11 mouse cellular contexts compared by ENCODE assay signal in genomic region chr4:155068357-155068972, GRCm38 (mm10). TPM values are rescaled to one million over a fixed set of nuclear protein-coding genes. Genes with fewer than 3 reads are reported as not detected.
A peak's percentile ranks its signal among the peaks of the same experiment; 100 is the strongest.
DNase-seq lines count a peak whose midpoint lies in the region; ATAC-seq and TF ChIP-seq lines count a peak whose summit lies in the region.
"Had no signal": no experiment of that assay in that cellular context is flagged by ENCODE, and none has a peak within 500 bp of the region (broad histone marks: within the 10 kb centered on the region; RNA-seq: fewer than 3 reads in every experiment).

No protein-coding gene starts in this region.

- DNase-seq in adrenal gland, postnatal 14 days: peak; percentile 49
- DNase-seq in adrenal gland, postnatal 25 days: no peak
- no peak for DNase-seq in hindbrain, embryonic 11.5 days (ENCODE audit: low spot score)
- no peak for DNase-seq in hindbrain, postnatal 0 days (ENCODE audit: low spot score)
- DNase-seq in right cerebral cortex, adult 18-20 months: peak; percentile 16
- DNase-seq in right cerebral cortex, adult 2 months (ENCODE audit: low spot score in 2 of 2): no peak
- no peak for DNase-seq in embryo, embryonic 11 days
- DNase-seq: heart, postnatal 4 days; right cerebral cortex, postnatal 25 days had no signal

- no peak overlapping the region for H3K9ac ChIP-seq in hindbrain, embryonic 11.5 days (ENCODE audit: low read depth, low read length)
- no peak overlapping the region for H3K9ac ChIP-seq in hindbrain, postnatal 0 days (replicated peaks; ENCODE audit: low read length)
- no peak overlapping the region for H3K9ac ChIP-seq in stomach, embryonic 15.5 days

- H3K4me1 ChIP-seq in hindbrain, embryonic 11.5 days (replicated peaks; ENCODE audit: control insufficient read depth, insufficient read depth, low read length): no peaks in the 10 kb centered on the region; the same call in 1 of the 2 replicates
- H3K4me1 ChIP-seq in hindbrain, postnatal 0 days (ENCODE audit: insufficient read depth, low read length): no peaks in the 10 kb centered on the region
- peaks cover 19% of the 10 kb centered on the region for H3K4me1 ChIP-seq in stomach, embryonic 15.5 days

- H3K27me3 ChIP-seq in hindbrain, embryonic 11.5 days (ENCODE audit: control insufficient read depth, insufficient read depth, low read length): no peaks in the 10 kb centered on the region
- H3K27me3 ChIP-seq in hindbrain, postnatal 0 days (ENCODE audit: insufficient read depth, low read length): no peaks in the 10 kb centered on the region
- H3K27me3 ChIP-seq in stomach, embryonic 15.5 days (replicated peaks): no peaks in the 10 kb centered on the region
- H3K27me3 ChIP-seq: Patski had no signal

- 0 out of 2 replicates have a peak overlapping the region, but pooled peaks have one; percentile 21 for H3K4me2 ChIP-seq in hindbrain, embryonic 11.5 days (replicated peaks; ENCODE audit: low read depth, low read length)
- H3K4me2 ChIP-seq in hindbrain, postnatal 0 days (ENCODE audit: low read depth, low read length): no peak overlapping the region
- H3K4me2 ChIP-seq in stomach, embryonic 15.5 days: peak overlapping the region; percentile 69

- 91% methylated on average over 20 of the region's 20 CpGs for WGBS in hindbrain, embryonic 11.5 days
- WGBS in hindbrain, postnatal 0 days: 92% methylated on average over 20 of the region's 20 CpGs
- WGBS in stomach, embryonic 15.5 days: 88% methylated on average over 20 of the region's 20 CpGs

- no peak overlapping the region for H3K4me3 ChIP-seq in hindbrain, embryonic 11.5 days (ENCODE audit: low read depth, low read length)
- H3K4me3 ChIP-seq in hindbrain, postnatal 0 days (ENCODE audit: low read length): no peak overlapping the region
- no peak overlapping the region for H3K4me3 ChIP-seq in stomach, embryonic 15.5 days (replicated peaks)

- peaks cover 11% of the 10 kb centered on the region for H3K36me3 ChIP-seq in hindbrain, embryonic 11.5 days (ENCODE audit: control insufficient read depth, insufficient read depth, low read length)
- H3K36me3 ChIP-seq in hindbrain, postnatal 0 days (ENCODE audit: insufficient read depth, low read length): peaks cover 30% of the 10 kb centered on the region
- peaks cover 48% of the 10 kb centered on the region for H3K36me3 ChIP-seq in stomach, embryonic 15.5 days

- H3K27ac ChIP-seq in hindbrain, embryonic 11.5 days (ENCODE audit: low read depth, low read length): no peak overlapping the region
- no peak overlapping the region for H3K27ac ChIP-seq in hindbrain, postnatal 0 days
- H3K27ac ChIP-seq in stomach, embryonic 15.5 days: no peak overlapping the region

- no peak for ATAC-seq in hindbrain, embryonic 11.5 days (ENCODE audit: low FRiP score)
- ATAC-seq in hindbrain, postnatal 0 days: no peak
- no peak for ATAC-seq in stomach, embryonic 15.5 days (ENCODE audit: insufficient read depth, low FRiP score, low read depth)
- ATAC-seq: Patski had no signal

- TF ChIP-seq CTCF in hindbrain, postnatal 0 days (IDR thresholded peaks at IDR 0.05; ENCODE audit: low read depth): no peak

- no peaks in the 10 kb centered on the region for H3K9me3 ChIP-seq in hindbrain, embryonic 11.5 days (ENCODE audit: control insufficient read depth, low read length)
- no peaks in the 10 kb centered on the region for H3K9me3 ChIP-seq in hindbrain, postnatal 0 days (ENCODE audit: low read length)
- H3K9me3 ChIP-seq in stomach, embryonic 15.5 days: no peaks in the 10 kb centered on the region

RNA-seq across cellular contexts. Expression of gene Pex10, which starts 1.6 kb away (rescaled TPM):
- 23.7 and 24.2 TPM in 2 replicates for total RNA-seq in adrenal gland, postnatal 14 days (2021)
- total RNA-seq in adrenal gland, postnatal 25 days (2021): 25.1 and 28.6 TPM in 2 replicates
- 5.6 and 7.8 TPM in 2 replicates for polyA plus RNA-seq in hindbrain, embryonic 11.5 days (2014; fragmentation: Nextera tagmentation; extraction: Ambion mirVana)
- total RNA-seq in hindbrain, postnatal 0 days (2014; rRNA removed): 12.8 and 20.2 TPM in 2 replicates
- 15.4 and 15.9 TPM in 2 replicates for polyA plus RNA-seq in hindbrain, postnatal 0 days (2015; fragmentation: Nextera tagmentation; extraction: Ambion mirVana)
- polyA plus RNA-seq in stomach, embryonic 15.5 days (2015; fragmentation: Nextera tagmentation; extraction: Ambion mirVana): 18.4 and 19.1 TPM in 2 replicates

RNA-seq across cellular contexts. Expression of gene Plch2, which starts 11.9 kb away (rescaled TPM):
- total RNA-seq in adrenal gland, postnatal 14 days (2021): 0.33 and 0.83 TPM in 2 replicates
- 0.71 and 1.0 TPM in 2 replicates for total RNA-seq in adrenal gland, postnatal 25 days (2021)
- 1.5 and 2.1 TPM in 2 replicates for polyA plus RNA-seq in hindbrain, embryonic 11.5 days (2014; fragmentation: Nextera tagmentation; extraction: Ambion mirVana)
- 45.7 and 48.8 TPM in 2 replicates for total RNA-seq in hindbrain, postnatal 0 days (2014; rRNA removed)
- 12.5 and 12.8 TPM in 2 replicates for polyA plus RNA-seq in hindbrain, postnatal 0 days (2015; fragmentation: Nextera tagmentation; extraction: Ambion mirVana)
- polyA plus RNA-seq in stomach, embryonic 15.5 days (2015; fragmentation: Nextera tagmentation; extraction: Ambion mirVana): 24.1 and 24.7 TPM in 2 replicates
- total RNA-seq: heart, postnatal 4 days had no signal

RNA-seq across cellular contexts. Expression of gene Rer1, which starts 17.7 kb away (rescaled TPM):
- total RNA-seq in adrenal gland, postnatal 14 days (2021): 86.9 and 97.7 TPM in 2 replicates
- total RNA-seq in adrenal gland, postnatal 25 days (2021): 107 and 115 TPM in 2 replicates
- 156 and 166 TPM in 2 replicates for polyA plus RNA-seq in hindbrain, embryonic 11.5 days (2014; fragmentation: Nextera tagmentation; extraction: Ambion mirVana)
- total RNA-seq in hindbrain, postnatal 0 days (2014; rRNA removed): 85.4 and 93.5 TPM in 2 replicates
- 129 and 136 TPM in 2 replicates for polyA plus RNA-seq in hindbrain, postnatal 0 days (2015; fragmentation: Nextera tagmentation; extraction: Ambion mirVana)
- polyA plus RNA-seq in stomach, embryonic 15.5 days (2015; fragmentation: Nextera tagmentation; extraction: Ambion mirVana): 175 and 179 TPM in 2 replicates

RNA-seq across cellular contexts. Expression of gene Morn1, which starts 17.9 kb away (rescaled TPM):
- total RNA-seq in adrenal gland, postnatal 14 days (2021): 7.3 and 8.3 TPM in 2 replicates
- 9.9 and 10.7 TPM in 2 replicates for total RNA-seq in adrenal gland, postnatal 25 days (2021)
- 3.3 and 4.2 TPM in 2 replicates for polyA plus RNA-seq in hindbrain, embryonic 11.5 days (2014; fragmentation: Nextera tagmentation; extraction: Ambion mirVana)
- total RNA-seq in hindbrain, postnatal 0 days (2014; rRNA removed): 0.86 and 9.0 TPM in 2 replicates
- polyA plus RNA-seq in hindbrain, postnatal 0 days (2015; fragmentation: Nextera tagmentation; extraction: Ambion mirVana): 8.9 and 10.0 TPM in 2 replicates
- 5.1 and 5.3 TPM in 2 replicates for polyA plus RNA-seq in stomach, embryonic 15.5 days (2015; fragmentation: Nextera tagmentation; extraction: Ambion mirVana)

Comparison
In these comparisons a context has a peak if more than half of its experiments do, and no peak if none do; other contexts are left out.
1. DNase-seq: peak in adrenal gland, postnatal 14 days (single experiment) and right cerebral cortex, adult 18-20 months (single experiment); none in adrenal gland, postnatal 25 days (single experiment), hindbrain, embryonic 11.5 days (single experiment), hindbrain, postnatal 0 days (single experiment), right cerebral cortex, adult 2 months (0 of 2) and embryo, embryonic 11 days (single experiment).
2. RNA of gene Plch2, which starts 11.9 kb away (total RNA-seq): 45.7 to 48.8 TPM in hindbrain, postnatal 0 days; 0.71 to 1.0 TPM in adrenal gland, postnatal 25 days and 0.33 to 0.83 TPM in adrenal gland, postnatal 14 days; every median in the first group is over 10 times any median in the second.